Mouse (Mus musculus) neural tube, postnatal 0 days (tissue): Measurements from ENCODE around the gene Syap1. TPM values are rescaled to one million over a fixed set of nuclear protein-coding genes. Genes with fewer than 3 reads are reported as not detected.

Experiments used
- microRNA counts: library from miRNA; unstranded; fragments of <30 nt; microRNA quantifications from one replicate; lab custom pipeline; 2015
- microRNA-seq: library from miRNA; unstranded; fragments of <30 nt; microRNA quantifications from one replicate; pipeline ENCODE4, GENCODE M21; 2016
- polyA plus RNA-seq: library from polyadenylated mRNA; unstranded; fragments of >200 nt; fragmentation: Nextera tagmentation; extraction: Ambion mirVana; gene quantifications from 2 replicates; pipeline ENCODE4 v1.2.1, GENCODE M21; 2015

Gene Syap1
- 35.8 and 37.1 TPM in 2 replicates for polyA plus RNA-seq

DNA sequence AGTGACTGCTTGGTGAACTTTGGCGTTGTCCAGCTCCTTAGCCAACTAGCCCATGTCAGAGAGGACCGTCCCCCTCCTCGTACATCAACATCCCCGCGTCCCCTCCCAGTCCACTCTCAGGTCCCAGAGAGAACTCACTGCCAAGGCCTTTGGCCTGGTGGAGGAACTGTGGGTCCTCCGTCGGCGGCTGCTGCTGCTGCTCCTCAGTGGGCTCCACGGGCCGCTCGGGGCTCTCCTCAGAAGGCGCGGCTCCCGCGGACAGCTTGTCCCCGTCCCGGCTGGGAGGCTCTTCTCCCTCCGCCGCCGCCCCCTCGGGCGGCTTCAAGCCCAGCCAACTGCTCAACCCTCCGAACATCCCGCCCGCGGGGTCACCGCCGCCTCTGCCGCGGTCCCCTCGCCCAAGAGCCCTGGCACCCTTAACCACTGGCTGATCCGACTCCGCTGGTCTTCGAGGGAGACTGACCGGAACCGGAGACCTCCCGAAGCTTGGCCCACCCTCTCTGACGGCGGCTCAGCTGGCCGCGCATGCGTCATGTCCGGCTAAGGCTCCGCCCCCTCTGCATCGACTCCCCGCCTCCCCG is at the start of gene Syap1:
Syap1 (minus strand) TSS at position 517 of the 581 bp plus-strand sequence.

DNA sequence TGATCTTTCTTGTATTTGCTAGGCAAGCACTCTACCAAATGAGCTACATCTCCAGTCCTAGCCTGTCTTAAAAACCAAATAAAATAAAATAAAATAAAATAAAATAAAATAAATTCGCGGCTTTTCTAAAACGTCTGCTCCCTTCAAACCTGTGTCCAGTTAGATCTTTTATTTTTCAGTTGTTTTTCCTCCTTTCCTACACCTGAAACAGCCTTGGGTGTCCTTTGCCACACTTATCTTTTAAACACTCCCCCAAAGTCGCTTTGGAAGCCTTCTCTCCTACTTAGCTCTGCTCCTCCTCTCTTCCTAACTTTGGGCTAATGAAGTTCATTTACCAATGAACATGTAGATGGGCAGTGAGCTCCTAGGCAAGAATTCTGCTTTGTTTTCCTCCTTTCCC is 12.7 kb upstream of the Syap1 start, which contains the start of gene Ctps2:
Ctps2 (plus strand) TSS at position 301 of the 400 bp plus-strand sequence.

DNA sequence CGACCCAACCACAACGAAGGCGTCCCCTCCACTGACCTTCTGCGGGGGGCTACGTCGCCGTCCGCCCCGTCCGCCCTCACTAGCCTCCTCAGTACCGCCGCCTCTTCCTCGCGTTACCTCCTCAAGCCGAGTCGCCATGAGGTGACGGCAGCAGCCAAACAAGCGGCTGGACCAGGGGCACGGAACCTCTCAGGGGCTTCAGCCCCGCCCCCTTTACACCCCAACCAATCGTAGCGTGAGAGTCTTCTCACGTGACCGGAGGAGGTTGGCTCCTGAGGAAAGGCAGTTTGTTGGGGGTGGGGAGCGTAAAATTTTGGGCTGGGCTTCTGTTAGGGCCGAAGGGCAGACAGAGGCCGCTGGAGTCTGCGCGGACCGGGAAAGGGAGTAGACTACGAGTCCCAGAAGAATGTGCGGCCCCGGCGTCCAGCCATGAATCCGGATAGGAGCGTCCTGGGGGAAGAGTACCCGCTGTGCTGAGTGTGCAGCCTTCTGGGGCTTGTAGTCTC is 59.0 kb downstream of the Syap1 start, which contains the start of gene Txlng:
Txlng (minus strand) TSS at position 252 of the 506 bp plus-strand sequence.

MicroRNAs encoded within 50 kb of the gene (microRNA counts, 519-probe panel; counts per million panel counts)
- microRNA mmu-miR-3473 (lab: Ali Mortazavi, UCI), result 40.5 counts per million

Small RNAs within 50 kb of the gene (microRNA-seq; reads per million reads assigned to microRNA genes)
- gene Mir3473a, result not detected

Other genes with a start within 250 kb of the Syap1 start
- 1.5 and 1.7 TPM in 2 replicates for gene Reps2, start 244.8 kb downstream of the Syap1 start, polyA plus RNA-seq
- 213 and 217 TPM in 2 replicates for gene Rbbp7, start 128.0 kb downstream of the Syap1 start, polyA plus RNA-seq
- 8.5 and 9.4 TPM in 2 replicates for gene Txlng, start 59.0 kb downstream of the Syap1 start, polyA plus RNA-seq
- 65.8 and 72.1 TPM in 2 replicates for gene Ctps2, start 12.8 kb upstream of the Syap1 start, polyA plus RNA-seq
- 0.55 and 1.5 TPM in 2 replicates for gene S100g, start 76.2 kb upstream of the Syap1 start, polyA plus RNA-seq